Mouse (Mus musculus) fat pad, adult 2 months (tissue): Measurements from ENCODE around the gene 4930562C15Rik.
"Not testable (repeated sequence)": the region's sequence is repeated elsewhere in the genome, so short reads cannot be mapped to it uniquely, and the experiment has no call there.

Experiments used
- DNase-seq: peaks from one replicate; pipeline ENCODE4 v3.0.0-alpha.2; 2011; ENCODE audit warnings: low read depth, low spot score; ENCODE audit errors: extremely low read depth

Gene 4930562C15Rik

GRCm38 (mm10) chr16:4835191-4835590 lies at the start of gene 4930562C15Rik:
TSS of gene 4930562C15Rik (plus strand) at chr16:4835416.
- no peak for DNase-seq

GRCm38 (mm10) chr16:4785706-4786105 lies 49.5 kb upstream of the 4930562C15Rik start:
- DNase-seq = no peak

GRCm38 (mm10) chr16:4788176-4788575 lies 47.0 kb upstream of the 4930562C15Rik start:
- DNase-seq = no peak

- no peak for DNase-seq
These were observed 45.9 kb upstream of the 4930562C15Rik start for GRCm38 (mm10) chr16:4789311-4789768.

- no peak for DNase-seq
These were observed 45.2 kb upstream of the 4930562C15Rik start, which contains the start of gene Cdip1 for GRCm38 (mm10) chr16:4789810-4790559. TSS of gene Cdip1 (minus strand) at chr16:4790292.

GRCm38 (mm10) chr16:4791332-4791731 lies 43.9 kb upstream of the 4930562C15Rik start:
- DNase-seq = no peak

- DNase-seq = no peak
These were observed 38.6 kb upstream of the 4930562C15Rik start for GRCm38 (mm10) chr16:4796631-4797030.

GRCm38 (mm10) chr16:4818349-4818748 lies 16.9 kb upstream of the 4930562C15Rik start:
- DNase-seq = no peak

- not testable (repeated sequence) for DNase-seq
These were observed 10.8 kb upstream of the 4930562C15Rik start for GRCm38 (mm10) chr16:4824466-4824865.

- DNase-seq = no peak
These were observed 7.6 kb upstream of the 4930562C15Rik start for GRCm38 (mm10) chr16:4827639-4828038.

- DNase-seq = no peak
These were observed 5.8 kb upstream of the 4930562C15Rik start for GRCm38 (mm10) chr16:4829271-4829900.

- DNase-seq = no peak
These were observed 3.4 kb upstream of the 4930562C15Rik start for GRCm38 (mm10) chr16:4831650-4832419.

- DNase-seq = no peak
These were observed 1.4 kb upstream of the 4930562C15Rik start for GRCm38 (mm10) chr16:4833858-4834257.

- no peak for DNase-seq
These were observed 2.4 kb downstream of the 4930562C15Rik start for GRCm38 (mm10) chr16:4837631-4838030.

- DNase-seq = no peak
These were observed 4.3 kb downstream of the 4930562C15Rik start for GRCm38 (mm10) chr16:4839552-4839951.

- no peak for DNase-seq
These were observed 5.0 kb downstream of the 4930562C15Rik start for GRCm38 (mm10) chr16:4840231-4840630.

- no peak for DNase-seq
These were observed 11.8 kb downstream of the 4930562C15Rik start for GRCm38 (mm10) chr16:4847041-4847440.

GRCm38 (mm10) chr16:4848090-4848489 lies 12.9 kb downstream of the 4930562C15Rik start:
- no peak for DNase-seq

GRCm38 (mm10) chr16:4850361-4850760 lies 15.1 kb downstream of the 4930562C15Rik start:
- DNase-seq = peak; percentile 14

GRCm38 (mm10) chr16:4850938-4851628 lies 15.9 kb downstream of the 4930562C15Rik start:
- no peak for DNase-seq
